In the genomic region with DNA sequence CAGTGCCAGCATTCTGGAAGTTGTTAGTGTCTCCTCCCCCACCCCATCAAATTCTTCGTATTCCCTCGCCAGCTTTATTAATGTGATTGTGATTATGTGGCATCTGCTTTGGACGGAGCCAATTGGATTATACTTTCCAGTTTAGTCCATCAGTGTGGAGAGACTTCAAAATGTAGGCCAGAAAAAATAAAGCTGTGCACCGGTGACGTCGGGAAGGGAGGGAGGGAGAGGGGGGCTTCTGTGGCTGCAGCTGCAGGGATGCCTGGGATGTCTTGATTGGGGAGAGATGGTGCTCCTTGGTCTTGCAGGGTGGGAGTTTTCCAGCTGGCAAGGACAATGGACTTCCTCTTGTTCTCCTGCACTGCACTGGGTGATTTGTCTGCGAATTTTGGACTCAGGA, we compare ENCODE assay signal across 8 mouse cellular contexts.
DNase-seq lines count a peak whose midpoint lies in the region; ATAC-seq and TF ChIP-seq lines count a peak whose summit lies in the region.

No protein-coding gene starts in this region.

- H3K27me3 ChIP-seq in kidney, embryonic 15.5 days = no peaks in the 10 kb centered on the region
- no peaks in the 10 kb centered on the region for H3K27me3 ChIP-seq in midbrain, embryonic 16.5 days (ENCODE audit: control insufficient read depth, insufficient read depth, low read depth, low read length)

- ATAC-seq in kidney, embryonic 15.5 days (replicated peaks; ENCODE audit: low FRiP score) = no peak
- ATAC-seq in midbrain, embryonic 16.5 days = peak; percentile 71; the same call in 1 of the 2 replicates

- TF ChIP-seq CTCF in layer of hippocampus, adult 2 months (conservative IDR thresholded peaks at IDR 0.05) = no peak
- TF ChIP-seq CTCF in left cerebral cortex, adult 2 months (IDR thresholded peaks at IDR 0.05) = no peak

- no peak overlapping the region for H3K9ac ChIP-seq in kidney, embryonic 15.5 days
- H3K9ac ChIP-seq in midbrain, embryonic 16.5 days (ENCODE audit: low read depth, low read length) = no peak overlapping the region; the same call in 1 of the 2 replicates

- no peak for DNase-seq in layer of hippocampus, adult 2 months (ENCODE audit: low spot score in 2 of 2)
- no peak for DNase-seq in layer of hippocampus, postnatal 36 days
- peak; percentile 13 to 16 for DNase-seq in gastrocnemius, postnatal 36 days
- DNase-seq in spleen, postnatal 36 days (ENCODE audit: low spot score in 2 of 2) = no peak
- no peak for DNase-seq in left cerebral cortex, adult 2 months (ENCODE audit: extremely low spot score in 1 of 2, low spot score in 2 of 2)
- no peak for DNase-seq in adrenal gland, postnatal 4 days (ENCODE audit: low spot score in 2 of 2)

- 49% methylated on average over 7 of the region's 7 CpGs for whole genome bisulfite sequencing in kidney, embryonic 15.5 days
- WGBS in midbrain, embryonic 16.5 days = 8% methylated on average over 7 of the region's 7 CpGs

- 0 out of 2 replicates have a peak overlapping the region, but pooled peaks have one; percentile 39 for H3K27ac ChIP-seq in layer of hippocampus, adult 2 months
- peak overlapping the region; percentile 0; the same call in 1 of the 2 replicates for H3K27ac ChIP-seq in kidney, embryonic 15.5 days
- H3K27ac ChIP-seq in midbrain, embryonic 16.5 days (ENCODE audit: low read length) = no peak overlapping the region
- H3K27ac ChIP-seq in left cerebral cortex, adult 2 months = no peak overlapping the region

- 0 out of 2 replicates have a peak overlapping the region, but pooled peaks have one; percentile 16 for H3K4me2 ChIP-seq in kidney, embryonic 15.5 days
- H3K4me2 ChIP-seq in midbrain, embryonic 16.5 days (ENCODE audit: low read length) = peak overlapping the region; percentile 34; the same call in 1 of the 2 replicates

- no peaks in the 10 kb centered on the region for H3K36me3 ChIP-seq in kidney, embryonic 15.5 days
- H3K36me3 ChIP-seq in midbrain, embryonic 16.5 days (ENCODE audit: control insufficient read depth, insufficient read depth, low read length) = no peaks in the 10 kb centered on the region

- peak overlapping the region; percentile 32; the same call in 1 of the 2 replicates for H3K4me3 ChIP-seq in layer of hippocampus, adult 2 months
- H3K4me3 ChIP-seq in kidney, embryonic 15.5 days (replicated peaks) = no peak overlapping the region
- no peak overlapping the region for H3K4me3 ChIP-seq in midbrain, embryonic 16.5 days (ENCODE audit: low read depth, low read length)
- H3K4me3 ChIP-seq in left cerebral cortex, adult 2 months = no peak overlapping the region

- intact Hi-C loops in gastrocnemius, postnatal 36 days (cut with DNase I) = no loop called here
- intact Hi-C loops in left cerebral cortex, adult 2 months (cut with DNase I) = loop anchor here (5.0 kb wide), 1 partner anchor 182 kb away; no protein-coding TSS in a partner anchor

- H3K9me3 ChIP-seq in kidney, embryonic 15.5 days (replicated peaks) = no peaks in the 10 kb centered on the region
- no peaks in the 10 kb centered on the region for H3K9me3 ChIP-seq in midbrain, embryonic 16.5 days (replicated peaks; ENCODE audit: control insufficient read depth, low read length, poor library complexity, severe bottlenecking)

- H3K4me1 ChIP-seq in kidney, embryonic 15.5 days = peaks cover 14% of the 10 kb centered on the region; the same call in 1 of the 2 replicates
- peaks cover 7% of the 10 kb centered on the region for H3K4me1 ChIP-seq in midbrain, embryonic 16.5 days (ENCODE audit: control insufficient read depth, insufficient read depth, low read length)

Comparison
In these comparisons a context has a peak if more than half of its experiments do, and no peak if none do; other contexts are left out.
1. DNase-seq: peak in gastrocnemius, postnatal 36 days (2 of 2); none in layer of hippocampus, adult 2 months (0 of 2), layer of hippocampus, postnatal 36 days (0 of 2), spleen, postnatal 36 days (0 of 2), left cerebral cortex, adult 2 months (0 of 2) and adrenal gland, postnatal 4 days (0 of 2).
2. H3K27ac ChIP-seq: peak in layer of hippocampus, adult 2 months (single experiment) and kidney, embryonic 15.5 days (single experiment); none in midbrain, embryonic 16.5 days (single experiment) and left cerebral cortex, adult 2 months (single experiment).